Mouse (Mus musculus) myocyte (in vitro differentiated cells): ENCODE measurements around the gene Il20. TPM values are rescaled to one million over a fixed set of nuclear protein-coding genes. Genes with fewer than 3 reads are reported as not detected.

ENCODE experiments used
- H3K27me3 ChIP-seq: one replicate; pipeline ENCODE4 v1.6.1; 2011; ENCODE audit not compliant: control insufficient read depth, insufficient read depth, insufficient read length
- H3K36me3 ChIP-seq: one replicate; pipeline ENCODE4 v1.6.1; 2011; ENCODE audit not compliant: control insufficient read depth, insufficient read depth
- H3K4me2 ChIP-seq: one replicate; pipeline ENCODE4 v1.6.1; 2011; ENCODE audit warnings: low read depth, control low read depth
- H3K4me3 ChIP-seq: one replicate; pipeline ENCODE4 v1.5.1; 2011; ENCODE audit warnings: mild to moderate bottlenecking, control low read depth, moderate library complexity
- H3K79me2 ChIP-seq: one replicate; pipeline ENCODE4 v1.6.1; 2011; ENCODE audit not compliant: control insufficient read depth, insufficient read depth
- H3ac ChIP-seq: one replicate; pipeline ENCODE4 v1.6.1; 2011; ENCODE audit not compliant: control insufficient read depth, insufficient read length
- CEBPB ChIP-seq: IDR thresholded peaks from 2 replicates; pipeline ENCODE4 v1.6.1; 2011; ENCODE audit warnings: mild to moderate bottlenecking, moderate library complexity; ENCODE audit not compliant: poor library complexity, insufficient read depth, severe bottlenecking
- E2F4 ChIP-seq: IDR thresholded peaks from one replicate; pipeline ENCODE4 v1.6.1; 2011; ENCODE audit warnings: mild to moderate bottlenecking, control low read depth, moderate library complexity; ENCODE audit not compliant: insufficient read depth
- MAX ChIP-seq: IDR thresholded peaks from one replicate; pipeline ENCODE4 v1.6.1; 2011; ENCODE audit warnings: low read depth, mild to moderate bottlenecking, control low read depth
- MYOD1 ChIP-seq, 3 experiments: IDR thresholded peaks; one replicate each; pipeline ENCODE4 v1.6.1; 2011; ENCODE audit warnings: control low read depth in 2 of 3, low read depth in 2 of 3, mild to moderate bottlenecking in 2 of 3, moderate library complexity in 1 of 3; ENCODE audit not compliant: insufficient read length in 2 of 3, control insufficient read depth in 1 of 3
- MYOG ChIP-seq, 3 experiments: IDR thresholded peaks; one replicate each; pipeline ENCODE4 v1.6.1; 2011; ENCODE audit warnings: control low read depth in 2 of 3, low read depth in 2 of 3, mild to moderate bottlenecking in 2 of 3; ENCODE audit not compliant: insufficient read length in 2 of 3, control insufficient read depth in 1 of 3, insufficient read depth in 1 of 3
- POLR2A ChIP-seq: IDR thresholded peaks from one replicate; pipeline ENCODE4 v1.6.1; 2011; ENCODE audit warnings: low read depth, mild to moderate bottlenecking, control low read depth, moderate library complexity; ENCODE audit not compliant: insufficient read length
- POLR2AphosphoS2 ChIP-seq: IDR thresholded peaks from one replicate; pipeline ENCODE4 v1.6.1; 2011; ENCODE audit warnings: low read depth, control low read depth; ENCODE audit not compliant: insufficient read length
- REST ChIP-seq: IDR thresholded peaks from one replicate; pipeline ENCODE4 v1.6.1; 2011; ENCODE audit warnings: mild to moderate bottlenecking, control low read depth, moderate library complexity; ENCODE audit not compliant: insufficient read depth, insufficient read length
- SRF ChIP-seq: IDR thresholded peaks from one replicate; pipeline ENCODE4 v1.6.1; 2011; ENCODE audit warnings: low read depth; ENCODE audit not compliant: control insufficient read depth, insufficient read length
- TCF12 ChIP-seq: IDR thresholded peaks from one replicate; pipeline ENCODE4 v1.6.1; 2011; ENCODE audit warnings: mild to moderate bottlenecking, control low read depth; ENCODE audit not compliant: poor library complexity, insufficient read depth, severe bottlenecking
- TCF3 ChIP-seq: IDR thresholded peaks from one replicate; pipeline ENCODE4 v1.6.1; 2011; ENCODE audit warnings: low read depth, control low read depth; ENCODE audit not compliant: insufficient read length
- USF1 ChIP-seq: IDR thresholded peaks from one replicate; pipeline ENCODE4 v1.6.1; 2011; ENCODE audit warnings: low read depth, mild to moderate bottlenecking, control low read depth, moderate library complexity
- polyA plus RNA-seq: library from polyadenylated mRNA; unstranded; fragments of >200 nt; fragmentation: generic; extraction: Trizol; gene quantifications from one replicate; pipeline ENCODE4 v1.2.1, GENCODE M21; 2012; ENCODE audit warnings: missing spikeins

Gene Il20
- polyA plus RNA-seq, 1 experiment, result not detected

DNA sequence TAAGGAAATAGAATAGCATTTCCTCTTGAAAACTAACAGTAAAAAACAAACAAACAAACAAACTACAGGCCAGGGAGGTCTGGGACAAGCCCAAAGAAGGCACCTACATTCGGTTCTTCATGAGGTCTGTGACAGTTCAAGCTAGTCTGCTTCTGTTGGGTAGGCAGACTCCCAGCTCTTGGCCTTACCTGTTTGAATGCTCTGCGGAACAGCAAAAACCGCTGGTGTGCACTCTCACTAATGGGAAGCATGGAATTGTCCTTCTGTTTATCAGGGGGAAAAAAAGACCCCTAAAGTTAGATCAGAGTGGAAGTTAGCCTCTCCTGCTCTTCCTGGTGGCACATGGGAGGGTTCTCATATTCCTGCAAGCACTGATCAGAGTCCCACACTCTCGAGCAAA is 28.1 kb downstream of the Il20 start:
- no peak overlapping the region for H3K4me3 ChIP-seq
- no peaks in the 10 kb centered on the region for H3K79me2 ChIP-seq
- H3ac ChIP-seq, result no peak overlapping the region
- no peak overlapping the region for H3K4me2 ChIP-seq
- TF ChIP-seq SRF, result no peak
- no peak for TF ChIP-seq USF1
- TF ChIP-seq TCF3, result no peak
- no peak for TF ChIP-seq POLR2A
- no peak for TF ChIP-seq E2F4
- no peak for TF ChIP-seq MYOD1 (IDR thresholded peaks at IDR 0.05; ENCODE audit: control insufficient read depth in 1 of 3, insufficient read length in 2 of 3, low read depth in 2 of 3)
- TF ChIP-seq CEBPB, result no peak
- TF ChIP-seq POLR2AphosphoS2, result no peak
- no peak for TF ChIP-seq TCF12
- TF ChIP-seq MYOG (IDR thresholded peaks at IDR 0.05; ENCODE audit: control insufficient read depth in 1 of 3, insufficient read depth in 1 of 3, insufficient read length in 2 of 3, low read depth in 2 of 3), result no peak
- TF ChIP-seq MAX, result no peak
- TF ChIP-seq REST, result no peak
- H3K36me3 ChIP-seq, result no peaks in the 10 kb centered on the region
- no peaks in the 10 kb centered on the region for H3K27me3 ChIP-seq

DNA sequence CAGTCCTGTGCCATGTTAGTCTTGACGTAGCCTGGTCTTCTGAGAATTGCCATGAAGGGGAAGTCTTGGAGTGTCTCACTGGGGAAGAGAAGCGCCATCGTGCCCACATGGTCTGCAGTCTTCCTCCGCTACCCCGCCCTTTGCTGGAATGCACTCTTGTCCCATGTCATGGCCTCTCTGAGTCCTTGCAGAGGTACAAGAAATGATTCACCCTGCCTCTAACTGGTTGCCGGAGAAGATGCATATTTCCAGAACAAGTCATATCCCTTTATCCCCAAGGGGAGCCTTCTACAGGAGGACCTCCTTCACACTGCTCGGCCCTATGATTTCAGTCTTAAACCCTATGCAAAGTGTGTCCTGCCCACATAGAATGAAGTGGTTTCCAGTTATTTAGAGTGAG is 31.3 kb downstream of the Il20 start:
- H3ac ChIP-seq, result no peak overlapping the region
- no peaks in the 10 kb centered on the region for H3K36me3 ChIP-seq
- H3K79me2 ChIP-seq, result no peaks in the 10 kb centered on the region
- peak overlapping the region; percentile 41 for H3K4me2 ChIP-seq
- no peak overlapping the region for H3K4me3 ChIP-seq
- no peaks in the 10 kb centered on the region for H3K27me3 ChIP-seq
- TF ChIP-seq MYOG (IDR thresholded peaks at IDR 0.05; ENCODE audit: control insufficient read depth in 1 of 3, insufficient read depth in 1 of 3, insufficient read length in 2 of 3, low read depth in 2 of 3) (no peak), SRF (no peak), POLR2A (no peak), MAX (no peak), TCF3 (no peak), REST (no peak), E2F4 (no peak), TCF12 (no peak), CEBPB (no peak), USF1 (no peak), POLR2AphosphoS2 (no peak), MYOD1 (IDR thresholded peaks at IDR 0.05; ENCODE audit: control insufficient read depth in 1 of 3, insufficient read length in 2 of 3, low read depth in 2 of 3) (no peak)

DNA sequence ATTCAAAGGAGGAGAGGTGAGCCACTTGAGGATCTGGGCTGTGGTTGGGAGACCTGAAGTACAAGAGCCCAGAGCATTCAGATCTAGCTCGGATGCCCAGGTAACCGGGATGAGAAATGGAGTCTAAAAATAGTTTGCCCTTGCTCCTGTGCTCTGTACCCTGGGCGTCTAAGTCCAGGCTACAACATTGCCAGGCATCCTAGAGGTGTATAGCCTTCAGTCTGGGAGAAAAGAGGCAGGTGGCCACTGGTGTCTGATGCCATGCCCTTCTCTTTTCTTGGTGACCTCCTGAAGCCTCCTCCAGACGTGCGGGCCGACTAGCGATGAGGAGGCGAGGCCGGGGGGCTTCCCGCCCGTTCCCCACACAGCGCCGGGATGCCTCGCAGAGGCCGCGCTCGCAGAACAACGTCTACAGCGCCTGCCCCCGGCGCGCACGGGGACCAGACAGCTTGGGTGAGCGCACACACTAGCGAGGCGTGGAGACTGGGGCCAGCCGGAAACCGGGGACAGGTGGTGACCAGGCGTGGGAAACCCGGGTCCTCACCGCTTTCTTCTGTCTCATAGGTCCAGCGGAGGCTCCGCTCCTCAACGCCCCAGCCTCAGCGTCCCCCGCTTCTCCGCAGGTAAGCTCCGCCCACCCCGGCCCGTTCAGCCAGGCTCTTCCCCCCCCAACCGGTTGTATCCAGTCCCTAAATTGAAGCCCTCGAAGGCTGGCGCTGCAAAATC is 33.2 kb downstream of the Il20 start:
- Histone ChIP-seq H3K4me3 (no peak overlapping the region), H3K36me3 (no peaks in the 10 kb centered on the region), H3K27me3 (no peaks in the 10 kb centered on the region), H3ac (no peak overlapping the region), H3K79me2 (no peaks in the 10 kb centered on the region), H3K4me2 (no peak overlapping the region)
- no peak for TF ChIP-seq CEBPB
- TF ChIP-seq TCF3, result no peak
- TF ChIP-seq MYOG (IDR thresholded peaks at IDR 0.05; ENCODE audit: control insufficient read depth in 1 of 3, insufficient read depth in 1 of 3, insufficient read length in 2 of 3, low read depth in 2 of 3), result no peak
- no peak for TF ChIP-seq REST
- TF ChIP-seq POLR2A, result no peak
- no peak for TF ChIP-seq E2F4
- no peak for TF ChIP-seq TCF12
- no peak for TF ChIP-seq SRF
- TF ChIP-seq MAX, result no peak
- no peak for TF ChIP-seq USF1
- no peak for TF ChIP-seq POLR2AphosphoS2
- TF ChIP-seq MYOD1 (IDR thresholded peaks at IDR 0.05; ENCODE audit: control insufficient read depth in 1 of 3, insufficient read length in 2 of 3, low read depth in 2 of 3), result no peak

DNA sequence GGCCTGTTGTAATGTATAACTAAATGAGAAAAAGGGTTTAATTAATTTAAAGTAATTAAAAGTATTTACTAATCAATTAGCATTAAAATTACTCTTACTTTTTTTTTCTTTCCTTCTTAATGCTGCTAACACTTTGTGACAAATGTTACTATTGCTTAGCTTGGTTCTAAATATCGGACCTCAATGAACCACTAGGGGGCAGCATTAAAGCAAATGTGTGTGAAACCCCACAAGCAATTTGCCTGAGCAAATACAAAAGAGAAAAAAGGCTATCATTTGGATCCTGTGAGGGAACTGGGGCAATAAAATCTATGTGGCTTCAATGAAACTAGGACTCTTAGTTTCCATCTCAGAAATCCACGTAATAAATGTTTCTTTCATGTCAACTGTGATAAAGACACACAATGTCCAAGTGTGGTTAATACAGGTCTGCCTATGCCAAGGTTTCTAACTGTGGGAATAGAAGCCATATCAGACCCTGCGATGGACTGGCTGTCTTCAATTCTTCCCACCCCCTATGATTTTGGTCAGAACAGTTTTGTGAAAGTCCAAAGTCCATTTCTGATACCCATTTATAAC is 34.2 kb downstream of the Il20 start:
- H3K36me3 ChIP-seq, result no peaks in the 10 kb centered on the region
- no peak overlapping the region for H3K4me2 ChIP-seq
- TF ChIP-seq TCF12 (no peak), E2F4 (no peak), SRF (no peak), POLR2AphosphoS2 (no peak), POLR2A (no peak), CEBPB (no peak), MAX (no peak)
- H3K79me2 ChIP-seq, result no peaks in the 10 kb centered on the region
- no peak overlapping the region for H3ac ChIP-seq
- no peak overlapping the region for H3K4me3 ChIP-seq
- peaks cover 4% of the 10 kb centered on the region for H3K27me3 ChIP-seq
